Mouse (Mus musculus): ENCODE measurements around the gene Trim60.
"Not testable (repeated sequence)": the region's sequence is repeated elsewhere in the genome, so short reads cannot be mapped to it uniquely, and the experiment has no call there.

Trim60 gene

GRCm38 (mm10) chr8:65018423-65018822 is at the start of gene Trim60, which contains the start of gene Trim61:
Trim60 (minus strand) TSS chr8:65018584.
Trim61 (minus strand) TSS chr8:65018523.
- DNase-seq (ENCODE audit: extremely low spot score, low spot score) = no peak

DNA sequence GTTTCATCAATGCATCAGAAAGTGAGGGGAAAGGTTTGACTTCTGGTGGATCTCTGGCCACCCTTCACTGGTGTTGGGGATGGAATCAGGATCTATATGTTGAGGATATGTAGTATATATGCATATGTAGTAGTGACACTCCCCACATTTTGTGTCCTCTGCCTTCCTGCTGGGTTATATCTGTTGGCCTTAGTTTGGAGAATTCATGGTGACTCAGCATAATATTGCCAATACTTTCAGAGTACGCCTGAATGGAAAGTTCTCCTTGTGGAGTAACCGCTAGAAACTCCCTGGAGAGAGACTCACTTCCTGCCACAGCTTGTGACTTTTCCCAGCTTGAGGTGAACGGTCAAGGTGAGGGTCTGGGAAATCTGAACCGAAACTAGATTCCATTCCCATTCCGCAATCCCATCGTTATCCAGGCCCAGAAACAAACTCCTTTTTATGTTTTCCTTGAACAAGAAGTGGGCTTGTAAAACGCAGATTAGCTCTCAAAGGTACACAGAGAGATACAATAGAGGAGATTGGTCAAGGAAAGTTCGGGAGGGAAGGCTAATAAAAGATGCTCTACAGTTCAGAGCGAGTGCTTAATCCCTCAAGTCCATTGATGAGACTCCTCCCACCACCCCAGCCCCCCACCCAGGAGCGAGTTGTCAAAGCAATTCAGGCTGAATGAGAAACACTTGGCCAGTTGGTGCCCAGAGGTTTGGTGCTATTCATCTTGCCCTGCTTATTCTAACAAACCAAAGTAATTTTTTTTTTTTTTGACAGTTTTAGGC is 49.5 kb upstream of the Trim60 start:
- no peak for DNase-seq (ENCODE audit: extremely low spot score, low spot score)

DNA sequence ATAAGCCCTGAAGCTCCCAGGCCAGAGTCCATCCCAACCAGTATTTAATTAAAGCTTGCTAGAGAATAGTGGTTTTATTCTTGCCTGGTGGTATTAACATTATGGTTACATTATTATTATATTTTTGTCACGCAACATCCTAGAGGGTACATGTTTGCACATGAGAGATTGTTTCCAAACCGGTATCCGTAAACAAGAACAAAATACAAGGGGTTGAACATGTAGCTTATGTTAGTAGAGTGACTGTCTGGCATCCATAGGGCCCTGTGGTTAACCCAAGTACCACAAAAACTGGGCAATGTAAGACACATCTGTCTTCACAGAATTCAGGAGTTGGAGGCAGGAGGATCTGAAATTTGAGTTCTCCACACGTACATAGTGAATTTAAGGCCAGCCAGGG is 48.6 kb upstream of the Trim60 start:
- no peak for DNase-seq (ENCODE audit: extremely low spot score, low spot score)

DNA sequence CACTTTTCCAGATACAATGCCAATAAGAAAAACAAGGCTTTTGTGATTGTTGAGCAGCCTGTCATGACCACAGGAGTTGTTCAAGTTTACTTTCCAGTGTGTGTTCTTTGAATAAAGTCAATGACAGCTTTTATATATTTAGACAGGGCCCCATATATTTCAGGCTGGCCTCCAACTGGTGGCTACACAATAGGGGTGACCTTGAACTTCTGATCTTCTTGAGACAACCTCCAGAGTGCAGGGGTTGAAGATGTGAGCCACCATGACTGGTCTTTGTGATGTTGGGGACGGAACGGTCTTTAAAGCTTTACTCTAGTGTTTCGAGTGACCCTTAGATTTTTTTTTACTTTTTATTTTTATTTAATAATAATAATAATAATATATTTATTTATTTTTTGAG is 47.2 kb upstream of the Trim60 start:
- DNase-seq (ENCODE audit: extremely low spot score, low spot score) = no peak

DNA sequence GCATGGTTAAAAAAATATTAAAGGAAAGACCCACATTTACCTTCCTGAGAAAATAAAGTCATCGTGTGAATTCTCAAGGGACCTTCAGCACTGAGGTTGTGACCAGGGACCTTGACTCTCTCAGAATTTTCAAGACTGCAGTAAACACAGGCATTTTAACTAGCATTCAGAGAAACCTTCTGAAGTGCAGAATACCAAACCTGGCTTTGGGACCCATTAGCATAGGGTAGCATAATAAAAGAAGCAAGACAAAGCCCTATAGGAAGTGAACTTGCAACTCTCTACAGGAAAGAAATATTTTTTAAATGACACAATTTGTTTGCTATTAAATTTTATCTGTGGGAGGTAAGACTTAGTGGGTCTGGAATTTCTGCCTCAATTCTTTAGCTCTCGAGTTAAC is 45.7 kb upstream of the Trim60 start:
- DNase-seq (ENCODE audit: extremely low spot score, low spot score) = no peak

- no peak for DNase-seq (ENCODE audit: extremely low spot score, low spot score)
These were observed 43.8 kb upstream of the Trim60 start for GRCm38 (mm10) chr8:65062195-65062594.

DNA sequence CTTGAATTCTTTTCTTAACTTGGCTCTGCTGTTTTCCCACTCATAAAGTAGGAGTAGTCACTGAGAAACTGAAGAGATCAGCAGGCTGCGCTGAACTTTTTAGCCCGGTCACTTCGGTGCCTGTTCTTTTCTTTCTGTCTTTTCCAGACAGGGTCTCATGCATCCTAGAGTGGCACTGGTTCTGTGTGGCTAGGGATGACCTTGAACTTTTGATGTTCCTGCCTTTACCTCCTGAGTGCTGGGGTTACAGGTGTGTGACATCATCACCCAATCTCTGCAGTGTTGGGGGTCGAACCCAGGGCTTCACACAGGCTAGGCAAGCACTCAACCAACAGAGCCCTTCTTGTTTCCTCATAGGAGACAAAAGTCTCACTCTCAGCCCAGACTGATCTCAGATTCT is 38.3 kb upstream of the Trim60 start:
- no peak for DNase-seq (ENCODE audit: extremely low spot score, low spot score)

- no peak for DNase-seq (ENCODE audit: extremely low spot score, low spot score)
These were observed 35.6 kb upstream of the Trim60 start for GRCm38 (mm10) chr8:65053968-65054367.

DNA sequence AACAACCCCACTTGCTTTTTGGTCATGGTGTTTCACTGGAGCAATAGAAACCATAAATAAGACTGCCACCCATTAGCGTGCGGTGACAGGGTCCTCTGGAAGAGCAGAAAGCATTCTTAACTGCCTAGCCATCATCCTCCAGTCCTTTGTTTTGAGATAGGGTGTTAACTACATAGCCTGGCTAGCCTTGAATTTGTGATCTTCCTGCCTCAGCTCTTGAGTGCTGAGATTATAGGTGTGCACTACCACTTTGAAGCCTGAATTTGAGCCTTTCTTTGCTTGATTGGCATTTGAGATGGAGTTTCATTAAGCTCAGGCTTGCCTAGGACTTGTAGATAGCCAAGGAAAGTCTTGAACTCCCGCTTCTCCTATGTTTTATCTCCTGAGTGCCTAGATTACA is 35.2 kb upstream of the Trim60 start:
- DNase-seq (ENCODE audit: extremely low spot score, low spot score) = no peak

DNA sequence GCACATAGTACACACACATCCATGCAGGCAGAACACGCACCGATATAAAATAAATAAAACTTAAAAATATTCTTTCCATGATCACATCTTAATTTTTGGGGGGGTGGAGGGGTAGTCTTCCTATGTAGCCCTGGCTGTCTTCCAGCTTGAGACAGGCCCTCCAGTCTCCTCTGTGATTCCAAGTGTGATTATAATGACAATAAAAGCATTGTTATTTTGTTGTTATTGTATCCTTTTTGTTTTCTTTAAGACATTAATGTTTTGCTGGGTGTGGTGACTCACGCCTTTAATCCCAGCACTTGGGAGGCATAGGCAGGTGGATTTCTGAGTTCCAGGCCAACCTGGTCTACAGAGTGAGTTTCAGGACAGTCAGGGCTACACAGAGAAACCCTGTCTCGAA is 29.4 kb upstream of the Trim60 start:
- DNase-seq (ENCODE audit: extremely low spot score, low spot score) = no peak

DNA sequence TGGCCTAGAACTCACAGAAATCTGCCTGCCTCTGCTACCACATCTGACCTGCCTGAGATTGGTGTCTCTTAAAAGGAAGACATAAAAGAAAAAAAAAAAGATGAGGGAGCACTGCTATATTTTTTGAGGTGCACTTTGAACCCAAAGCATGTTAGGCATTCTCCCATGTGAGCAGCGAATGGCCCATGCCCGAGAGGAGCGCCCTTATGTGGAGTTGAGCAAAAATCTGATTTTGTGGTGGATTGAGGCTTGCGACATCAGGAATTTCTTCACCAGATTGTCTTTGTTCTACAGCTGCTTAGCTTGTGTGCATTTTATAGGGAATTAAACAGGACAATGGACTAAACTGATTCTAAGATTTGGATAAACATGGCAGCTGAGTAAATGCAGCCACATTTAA is 28.8 kb upstream of the Trim60 start:
- no peak for DNase-seq (ENCODE audit: extremely low spot score, low spot score)

DNA sequence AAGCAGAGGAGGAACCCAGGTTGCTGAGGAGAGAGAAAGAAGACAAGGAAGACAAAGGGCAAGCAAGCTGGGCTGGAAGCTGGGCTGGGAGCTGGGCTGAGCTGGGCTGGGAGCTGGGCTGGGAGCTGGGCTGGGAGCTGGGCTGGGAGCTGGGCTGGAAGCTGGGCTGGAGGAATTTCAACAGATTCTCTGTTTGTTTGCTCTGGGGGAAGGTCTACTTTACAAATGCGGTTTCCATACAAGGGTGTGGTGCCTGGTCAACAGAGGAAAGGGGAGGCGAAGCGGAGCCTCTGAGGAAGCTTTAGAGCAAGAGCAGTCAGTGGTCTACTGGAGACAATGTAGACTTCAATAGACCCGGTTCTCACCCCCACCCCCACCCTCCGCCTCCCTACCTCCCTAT is 28.2 kb upstream of the Trim60 start:
- no peak for DNase-seq (ENCODE audit: extremely low spot score, low spot score)

GRCm38 (mm10) chr8:65037117-65037533 is 18.7 kb upstream of the Trim60 start, which contains the start of gene Apela:
Apela (minus strand) TSS chr8:65037336.
- peak; percentile 64 for DNase-seq (ENCODE audit: extremely low spot score, low spot score)

GRCm38 (mm10) chr8:65034136-65034535 is 15.8 kb upstream of the Trim60 start:
- DNase-seq (ENCODE audit: extremely low spot score, low spot score) = no peak

DNA sequence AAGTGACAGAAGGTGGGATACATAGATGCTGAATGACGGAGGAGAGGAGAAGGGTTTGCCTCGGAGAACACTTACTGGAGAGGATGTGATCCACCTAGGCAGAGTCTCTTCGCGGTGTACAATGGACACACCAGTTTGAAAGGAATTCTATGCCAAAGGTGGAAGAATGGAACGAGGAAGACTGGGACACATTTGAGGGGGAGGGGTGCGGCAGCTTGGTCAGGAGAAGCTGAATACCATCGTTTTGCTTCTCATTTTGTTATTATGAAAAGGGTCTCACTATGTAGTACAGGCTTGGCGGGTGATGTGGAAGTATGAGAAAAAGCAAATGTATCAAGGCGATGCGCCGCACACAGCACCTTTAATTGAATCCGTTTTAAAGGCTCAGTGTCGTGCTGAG is 14.7 kb upstream of the Trim60 start:
- DNase-seq (ENCODE audit: extremely low spot score, low spot score) = no peak

DNA sequence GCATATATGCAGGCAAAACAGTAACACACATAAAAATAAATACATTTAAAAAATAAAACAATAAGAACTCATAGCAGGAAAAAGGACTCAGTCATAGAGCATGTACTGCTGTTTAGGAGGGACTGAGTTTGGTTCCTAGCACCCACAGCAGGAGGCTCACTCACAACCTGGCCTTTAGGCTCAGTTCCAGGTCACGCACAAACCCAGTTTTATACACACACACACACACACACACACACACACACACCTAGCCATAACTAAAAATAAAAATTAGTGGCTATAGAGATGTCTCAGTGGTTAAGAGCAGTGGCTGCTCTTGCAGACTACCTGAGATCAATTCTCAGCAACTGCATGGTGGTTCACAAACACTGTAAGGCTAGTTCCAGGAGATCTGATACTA is 13.7 kb upstream of the Trim60 start:
- no peak for DNase-seq (ENCODE audit: extremely low spot score, low spot score)

DNA sequence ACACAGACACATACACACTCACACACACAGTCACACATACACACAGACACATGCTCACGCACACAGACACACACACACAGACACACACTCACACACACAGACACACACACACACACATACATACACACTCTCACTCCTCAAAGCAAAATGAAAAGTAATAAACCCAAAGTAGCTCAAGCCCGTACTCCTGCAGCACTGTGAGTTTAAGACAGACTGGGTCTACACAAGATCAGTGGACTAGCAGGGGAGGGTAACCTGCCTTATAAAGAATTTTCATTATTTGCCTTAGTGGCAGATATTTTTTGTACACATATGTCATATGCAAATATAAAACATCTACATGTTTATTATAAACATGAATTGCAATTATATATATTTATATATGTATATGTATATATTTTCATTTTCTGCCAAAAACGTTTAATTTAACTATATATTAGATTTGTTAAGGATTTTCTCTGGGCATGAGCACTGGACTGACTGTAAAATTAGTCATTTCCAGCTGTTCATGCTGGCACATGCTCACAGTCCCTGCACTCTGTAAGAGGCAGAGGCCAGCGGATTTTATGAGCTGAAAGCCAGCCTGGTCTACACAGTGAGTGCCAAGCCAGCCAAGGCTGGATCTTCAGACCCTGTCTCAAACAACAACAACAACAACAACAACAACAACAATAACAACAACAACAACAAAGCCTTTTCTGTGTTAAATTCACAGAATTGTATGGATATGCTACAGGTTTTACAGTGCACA is 12.5 kb upstream of the Trim60 start:
- no peak for DNase-seq (ENCODE audit: extremely low spot score, low spot score)

DNA sequence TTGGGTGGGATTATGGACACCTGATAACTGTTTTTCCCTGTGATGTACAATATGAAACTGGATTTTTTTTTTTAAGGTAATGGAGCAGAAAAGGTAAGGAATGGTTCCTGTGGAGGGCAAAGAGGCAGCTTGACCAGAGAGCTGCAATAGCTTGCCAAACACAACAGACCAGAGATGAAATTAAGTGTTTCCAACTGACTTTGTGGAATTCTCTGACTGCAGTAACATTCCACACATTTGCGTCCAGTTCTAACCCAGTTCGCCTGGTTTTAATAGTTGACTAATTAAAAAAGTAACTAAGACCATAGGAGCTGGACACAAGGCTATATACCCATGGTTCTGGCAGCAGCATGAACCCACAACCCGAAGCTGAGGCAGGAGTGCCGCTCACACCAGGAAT is 11.4 kb upstream of the Trim60 start:
- no peak for DNase-seq (ENCODE audit: extremely low spot score, low spot score)

DNA sequence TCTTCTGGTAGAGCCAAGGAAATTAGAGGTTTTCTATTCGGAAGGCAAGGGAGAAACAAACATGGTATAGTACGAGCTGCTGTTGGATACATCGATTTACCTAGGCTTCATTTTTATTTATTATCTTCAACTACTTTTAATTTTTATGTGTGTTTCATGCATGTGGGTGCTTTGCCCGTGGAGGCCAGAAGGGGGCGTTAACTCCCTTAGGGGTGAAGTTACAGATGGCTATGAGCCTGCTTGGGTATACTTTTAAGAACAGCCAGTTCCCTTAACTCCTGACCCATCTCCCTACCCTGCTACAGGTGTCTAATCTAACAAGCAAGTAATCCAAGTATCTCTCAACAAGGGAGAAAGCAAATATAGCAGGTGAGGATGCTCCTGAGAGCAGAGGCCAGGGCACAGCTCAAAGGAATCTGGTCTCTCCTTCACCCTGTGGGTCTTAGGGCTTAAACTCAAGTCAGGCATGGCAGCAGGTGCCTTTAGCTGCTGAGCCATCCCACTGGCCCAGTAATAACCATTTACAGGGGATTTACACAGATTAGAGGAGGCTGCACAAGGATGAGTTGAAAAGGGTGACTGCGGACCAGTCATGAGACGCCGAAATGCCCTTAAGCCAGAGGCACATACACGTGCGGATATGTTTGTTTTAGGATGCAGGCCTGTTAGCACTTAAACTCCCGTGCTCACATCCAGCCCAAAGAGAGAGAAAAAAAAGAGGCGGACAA is 10.7 kb upstream of the Trim60 start:
- no peak for DNase-seq (ENCODE audit: extremely low spot score, low spot score)

DNA sequence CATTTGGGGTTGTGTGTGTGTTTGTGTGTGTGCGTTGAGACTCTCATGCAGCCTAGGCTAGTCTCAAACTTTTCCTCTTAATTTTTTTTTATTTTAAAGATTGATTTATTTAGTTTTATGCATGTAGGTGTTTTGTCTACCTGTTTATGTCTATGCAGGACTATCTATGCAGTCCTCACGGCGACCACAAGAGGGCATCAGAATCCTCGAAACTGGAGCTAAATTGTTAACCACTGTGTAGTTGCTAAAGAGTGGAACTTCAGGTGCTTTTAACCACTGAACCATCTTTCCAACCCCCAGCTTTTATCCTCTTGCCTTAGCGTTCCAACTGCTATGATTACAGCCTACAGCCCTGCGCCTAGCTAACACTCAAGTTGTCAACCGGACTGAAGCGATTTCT is 4.1 kb upstream of the Trim60 start:
- DNase-seq (ENCODE audit: extremely low spot score, low spot score) = peak; percentile 68

- not testable (repeated sequence) for DNase-seq (ENCODE audit: extremely low spot score, low spot score)
These were observed 10.8 kb downstream of the Trim60 start for GRCm38 (mm10) chr8:65007616-65008015.

DNA sequence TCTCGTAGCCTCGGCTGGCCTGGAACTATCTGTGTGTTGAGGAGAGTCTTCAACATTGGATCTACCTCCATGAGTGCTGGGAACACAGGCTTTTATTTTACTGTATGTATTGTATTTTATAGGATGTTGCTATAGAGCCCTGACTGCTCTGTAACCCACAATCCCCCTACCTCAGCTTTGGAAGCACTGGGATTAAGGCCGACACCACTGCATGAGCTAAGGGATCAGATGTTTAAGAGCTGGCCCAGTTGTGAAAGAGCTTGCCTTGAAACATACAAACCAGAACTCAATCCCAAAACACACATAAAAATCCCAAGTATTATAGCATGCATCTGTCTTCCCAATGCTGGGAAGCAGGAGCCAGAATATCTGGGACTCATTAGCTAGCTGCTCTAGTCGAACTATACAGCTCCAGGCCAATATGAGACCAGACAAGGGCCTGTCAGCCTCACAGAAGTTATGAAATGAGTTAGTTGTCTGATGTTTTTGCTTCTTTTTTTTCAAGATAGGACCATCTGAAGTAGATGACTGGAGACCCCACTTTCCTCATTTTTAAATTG is 19.5 kb downstream of the Trim60 start:
- no peak for DNase-seq (ENCODE audit: extremely low spot score, low spot score)

All from neural tube, embryonic 10.5 days (tissue).